Mouse (Mus musculus): Measurements from ENCODE around the gene Ldlrad3. TPM values are rescaled to one million over a fixed set of nuclear protein-coding genes. Genes with fewer than 3 reads are reported as not detected.
A peak's percentile ranks its signal among the peaks of the same experiment; 100 is the strongest.

Ldlrad3 gene
- total RNA-seq, 2 experiments from 2014 or later: 4.5 to 5.9 TPM

GRCm38 (mm10) chr2:102029682-102030081 lies 156.5 kb downstream of the Ldlrad3 start:
- no peak overlapping the region for H3K4me3 ChIP-seq
- TF ChIP-seq CTCF (IDR thresholded peaks at IDR 0.05): no peak
- no peak for DNase-seq
- intact Hi-C loops (cut with DNase I): loop anchor here (5.0 kb wide), 2 partner anchors 122 to 423 kb away; partner anchors contain the start of gene Fjx1
- no peak overlapping the region for H3K27ac ChIP-seq

GRCm38 (mm10) chr2:102027265-102027664 lies 158.9 kb downstream of the Ldlrad3 start:
- intact Hi-C loops (cut with DNase I): no loop called here
- DNase-seq: no peak
- no peak for TF ChIP-seq CTCF (IDR thresholded peaks at IDR 0.05)
- Histone ChIP-seq H3K27ac (no peak overlapping the region), H3K4me3 (no peak overlapping the region)

- no peak overlapping the region for H3K27ac ChIP-seq
- TF ChIP-seq CTCF (IDR thresholded peaks at IDR 0.05): no peak
- H3K4me3 ChIP-seq: no peak overlapping the region
- intact Hi-C loops (cut with DNase I): no loop called here
- no peak for DNase-seq
Measured at GRCm38 (mm10) chr2:102026156-102026555, 160.0 kb downstream of the Ldlrad3 start.

- TF ChIP-seq CTCF (IDR thresholded peaks at IDR 0.05): no peak
- intact Hi-C loops (cut with DNase I): no loop called here
- Histone ChIP-seq H3K4me3 (no peak overlapping the region), H3K27ac (no peak overlapping the region)
- DNase-seq: no peak
Measured at GRCm38 (mm10) chr2:102024483-102024882, 161.7 kb downstream of the Ldlrad3 start.

- TF ChIP-seq CTCF (IDR thresholded peaks at IDR 0.05): no peak
- intact Hi-C loops (cut with DNase I): no loop called here
- no peak overlapping the region for H3K4me3 ChIP-seq
- no peak for DNase-seq
- no peak overlapping the region for H3K27ac ChIP-seq
Measured at GRCm38 (mm10) chr2:102021371-102022084, 164.7 kb downstream of the Ldlrad3 start.

- intact Hi-C loops (cut with DNase I): no loop called here
- Histone ChIP-seq H3K27ac (no peak overlapping the region), H3K4me3 (no peak overlapping the region)
- no peak for DNase-seq
- TF ChIP-seq CTCF (IDR thresholded peaks at IDR 0.05): no peak
Measured at GRCm38 (mm10) chr2:102020546-102020945, 165.6 kb downstream of the Ldlrad3 start.

- Histone ChIP-seq H3K27ac (no peak overlapping the region), H3K4me3 (no peak overlapping the region)
- intact Hi-C loops (cut with DNase I): no loop called here
- TF ChIP-seq CTCF (IDR thresholded peaks at IDR 0.05): no peak
- no peak for DNase-seq
Measured at GRCm38 (mm10) chr2:102014538-102015113, 171.6 kb downstream of the Ldlrad3 start.

GRCm38 (mm10) chr2:102011311-102011975 lies 174.7 kb downstream of the Ldlrad3 start:
- intact Hi-C loops (cut with DNase I): no loop called here

GRCm38 (mm10) chr2:102009766-102010265 lies 176.4 kb downstream of the Ldlrad3 start:
- intact Hi-C loops (cut with DNase I): no loop called here
- peak; percentile 49 for DNase-seq
- no peak overlapping the region for H3K4me3 ChIP-seq
- peak overlapping the region; percentile 46 for H3K27ac ChIP-seq
- no peak for TF ChIP-seq CTCF (IDR thresholded peaks at IDR 0.05)

More at GRCm38 (mm10) chr2:102011311-102011975, 174.7 kb downstream of the Ldlrad3 start:
- TF ChIP-seq CTCF (IDR thresholded peaks at IDR 0.05): no peak
- no peak overlapping the region for H3K27ac ChIP-seq
- no peak for DNase-seq
- no peak overlapping the region for H3K4me3 ChIP-seq

GRCm38 (mm10) chr2:102006143-102006542 lies 180.0 kb downstream of the Ldlrad3 start:
- intact Hi-C loops (cut with DNase I): no loop called here
- TF ChIP-seq CTCF (IDR thresholded peaks at IDR 0.05): no peak
- H3K27ac ChIP-seq: peak overlapping the region; percentile 54
- DNase-seq: no peak
- no peak overlapping the region for H3K4me3 ChIP-seq

- intact Hi-C loops (cut with DNase I): no loop called here
- H3K4me3 ChIP-seq: no peak overlapping the region
- DNase-seq: no peak
- peak overlapping the region; percentile 54 for H3K27ac ChIP-seq
- no peak for TF ChIP-seq CTCF (IDR thresholded peaks at IDR 0.05)
Measured at GRCm38 (mm10) chr2:102005377-102006007, 180.7 kb downstream of the Ldlrad3 start.

- peak overlapping the region; percentile 57 for H3K27ac ChIP-seq
- no peak for TF ChIP-seq CTCF (IDR thresholded peaks at IDR 0.05)
- H3K4me3 ChIP-seq: no peak overlapping the region
- intact Hi-C loops (cut with DNase I): no loop called here
- DNase-seq: no peak
Measured at GRCm38 (mm10) chr2:102003776-102004264, 182.4 kb downstream of the Ldlrad3 start.

All from gastrocnemius, adult 2 months (tissue).